Mouse (Mus musculus): ENCODE results near the gene Mtfr1l. TPM values are rescaled to one million over a fixed set of nuclear protein-coding genes. Genes with fewer than 3 reads are reported as not detected.
"Not testable (repeated sequence)": the region's sequence is repeated elsewhere in the genome, so short reads cannot be mapped to it uniquely, and the experiment has no call there.

Mtfr1l gene
- polyA plus RNA-seq, 1 experiment from 2014 or later = 111 TPM

DNA sequence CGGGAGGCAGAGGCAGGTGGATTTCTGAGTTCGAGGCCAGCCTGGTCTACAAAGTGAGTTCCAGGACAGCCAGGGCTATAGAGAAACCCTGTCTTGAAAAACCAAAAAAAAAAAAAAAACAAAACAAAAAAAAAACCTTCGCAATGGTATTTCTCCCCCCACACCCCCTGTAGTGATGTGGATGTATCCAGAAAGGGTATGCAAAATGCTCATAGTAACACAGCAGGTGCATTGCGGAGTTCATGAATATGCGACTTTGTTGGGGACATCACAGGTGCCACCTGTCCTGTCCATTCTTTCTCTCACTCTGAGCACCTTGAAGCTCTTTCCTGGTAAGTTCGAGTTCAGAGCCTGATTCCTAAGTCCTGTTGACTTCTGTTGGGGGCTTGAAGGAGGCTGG lies 41.0 kb downstream of the Mtfr1l start:
- H3K9ac ChIP-seq (ENCODE audit: low read length); H3K4me2 ChIP-seq (ENCODE audit: low read depth, low read length); H3K9me3 ChIP-seq (ENCODE audit: control insufficient read depth, low read length); H3K4me3 ChIP-seq (ENCODE audit: low read length); H3K27ac ChIP-seq (ENCODE audit: low read length); H3K36me3 ChIP-seq (ENCODE audit: control insufficient read depth, insufficient read depth, low read length); H3K27me3 ChIP-seq (ENCODE audit: control insufficient read depth, insufficient read depth, low read depth, low read length); ATAC-seq (ENCODE audit: low read depth): not testable (repeated sequence)
- peaks cover 25% of the 10 kb centered on the region for H3K4me1 ChIP-seq (replicated peaks; ENCODE audit: control insufficient read depth, insufficient read depth, low read length)
- WGBS = 93% methylated on average over 6 of the region's 6 CpGs

DNA sequence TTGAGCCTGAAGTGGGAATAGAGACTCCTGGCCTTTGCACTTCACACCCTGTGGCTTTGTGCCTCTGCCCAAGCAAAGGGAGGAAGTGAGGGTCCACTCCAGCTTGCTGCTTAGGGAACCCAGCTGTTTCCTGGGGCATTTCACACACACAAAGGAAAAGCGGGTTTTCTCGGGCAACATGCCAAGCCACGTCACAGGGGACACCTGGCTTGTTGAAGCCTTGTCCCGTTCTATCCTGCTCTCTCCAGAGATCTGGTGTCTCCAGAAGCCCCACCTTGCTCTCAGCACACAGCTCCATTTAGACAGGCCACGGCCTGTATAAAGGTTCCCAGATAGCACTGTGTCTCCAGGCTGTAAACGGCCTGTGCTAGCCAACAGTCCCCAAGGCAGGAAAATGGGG lies 43.5 kb downstream of the Mtfr1l start:
- no peak for ATAC-seq (ENCODE audit: low read depth)
- WGBS = 39% methylated on average over 6 of the region's 6 CpGs

DNA sequence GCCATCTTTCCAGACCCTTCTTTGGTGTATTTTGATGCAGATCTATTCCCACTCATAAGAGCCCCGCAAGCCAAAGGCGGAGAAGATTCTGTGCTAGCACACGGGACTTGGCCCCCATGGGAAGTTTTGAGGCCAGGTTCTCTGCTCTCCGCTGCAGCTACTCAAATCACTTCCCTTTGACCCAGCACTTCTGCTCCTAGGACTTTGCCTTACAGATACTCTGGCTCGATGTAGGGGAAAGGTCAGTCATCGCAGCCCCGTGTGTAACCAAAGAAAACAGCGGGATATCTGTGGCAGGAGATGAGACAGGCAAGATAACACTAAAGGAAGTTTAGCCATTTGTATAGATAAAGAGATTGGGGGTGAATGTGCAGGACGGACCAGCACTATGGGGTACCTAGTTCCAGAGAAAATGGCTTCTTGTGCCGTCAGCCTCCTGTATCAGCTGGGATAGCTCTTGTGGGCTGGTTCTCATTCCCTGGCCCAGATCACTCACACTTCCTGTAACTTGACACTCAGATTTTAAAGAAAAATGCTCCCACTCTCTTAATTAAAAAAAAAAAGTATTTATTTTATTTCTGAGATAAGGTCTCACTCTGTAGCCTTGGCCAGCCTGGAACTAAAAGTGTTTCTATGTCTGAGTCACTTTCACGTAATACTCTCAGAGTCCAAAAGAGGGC lies 45.1 kb downstream of the Mtfr1l start:
- Histone ChIP-seq H3K36me3 (ENCODE audit: control insufficient read depth, insufficient read depth, low read length) (no peaks in the 10 kb centered on the region), H3K4me3 (ENCODE audit: low read length) (no peak overlapping the region), H3K4me2 (ENCODE audit: low read depth, low read length) (no peak overlapping the region), H3K9me3 (ENCODE audit: control insufficient read depth, low read length) (no peaks in the 10 kb centered on the region), H3K4me1 (replicated peaks; ENCODE audit: control insufficient read depth, insufficient read depth, low read length) (peaks cover 9% of the 10 kb centered on the region), H3K27me3 (ENCODE audit: control insufficient read depth, insufficient read depth, low read depth, low read length) (no peaks in the 10 kb centered on the region), H3K27ac (ENCODE audit: low read length) (no peak overlapping the region), H3K9ac (ENCODE audit: low read length) (no peak overlapping the region)
- WGBS = 64% methylated on average over 11 of the region's 11 CpGs
- ATAC-seq (ENCODE audit: low read depth) = no peak

More for the DNA sequence above, 43.5 kb downstream of the Mtfr1l start:
- H3K9ac ChIP-seq (ENCODE audit: low read length) = no peak overlapping the region
- H3K4me1 ChIP-seq (replicated peaks; ENCODE audit: control insufficient read depth, insufficient read depth, low read length) = peaks cover 18% of the 10 kb centered on the region
- no peak overlapping the region for H3K27ac ChIP-seq (ENCODE audit: low read length)
- no peaks in the 10 kb centered on the region for H3K36me3 ChIP-seq (ENCODE audit: control insufficient read depth, insufficient read depth, low read length)
- H3K9me3 ChIP-seq (ENCODE audit: control insufficient read depth, low read length) = no peaks in the 10 kb centered on the region
- H3K4me3 ChIP-seq (ENCODE audit: low read length) = no peak overlapping the region
- H3K4me2 ChIP-seq (ENCODE audit: low read depth, low read length) = no peak overlapping the region
- no peaks in the 10 kb centered on the region for H3K27me3 ChIP-seq (ENCODE audit: control insufficient read depth, insufficient read depth, low read depth, low read length)

DNA sequence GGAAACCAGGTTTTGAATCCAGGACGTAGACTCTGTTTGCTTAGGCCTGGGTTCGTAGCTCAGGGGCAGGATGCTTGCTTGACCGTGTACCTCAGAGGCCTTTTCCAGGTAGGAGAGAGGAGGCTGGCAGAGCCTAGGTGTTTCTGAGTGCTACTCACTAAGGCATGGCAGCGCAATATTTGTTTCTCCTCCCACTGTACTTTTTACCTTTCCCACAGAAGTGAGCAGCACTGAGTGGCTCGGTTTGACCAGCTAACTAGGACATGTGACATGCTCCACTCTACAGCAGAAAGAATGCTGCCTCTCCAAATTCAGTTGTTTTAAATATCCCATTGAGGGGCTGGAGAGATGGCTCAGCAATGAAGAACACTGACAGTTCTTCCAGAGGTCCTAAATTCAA lies 47.0 kb downstream of the Mtfr1l start:
- Histone ChIP-seq H3K27ac (ENCODE audit: low read length) (no peak overlapping the region), H3K9ac (ENCODE audit: low read length) (no peak overlapping the region), H3K9me3 (ENCODE audit: control insufficient read depth, low read length) (no peaks in the 10 kb centered on the region), H3K4me2 (ENCODE audit: low read depth, low read length) (no peak overlapping the region), H3K27me3 (ENCODE audit: control insufficient read depth, insufficient read depth, low read depth, low read length) (no peaks in the 10 kb centered on the region), H3K36me3 (ENCODE audit: control insufficient read depth, insufficient read depth, low read length) (no peaks in the 10 kb centered on the region), H3K4me1 (replicated peaks; ENCODE audit: control insufficient read depth, insufficient read depth, low read length) (peaks cover 3% of the 10 kb centered on the region; the same call in 1 of the 2 replicates), H3K4me3 (ENCODE audit: low read length) (no peak overlapping the region)
- WGBS = 61% methylated on average over 5 of the region's 5 CpGs
- ATAC-seq (ENCODE audit: low read depth) = peak; percentile 72

DNA sequence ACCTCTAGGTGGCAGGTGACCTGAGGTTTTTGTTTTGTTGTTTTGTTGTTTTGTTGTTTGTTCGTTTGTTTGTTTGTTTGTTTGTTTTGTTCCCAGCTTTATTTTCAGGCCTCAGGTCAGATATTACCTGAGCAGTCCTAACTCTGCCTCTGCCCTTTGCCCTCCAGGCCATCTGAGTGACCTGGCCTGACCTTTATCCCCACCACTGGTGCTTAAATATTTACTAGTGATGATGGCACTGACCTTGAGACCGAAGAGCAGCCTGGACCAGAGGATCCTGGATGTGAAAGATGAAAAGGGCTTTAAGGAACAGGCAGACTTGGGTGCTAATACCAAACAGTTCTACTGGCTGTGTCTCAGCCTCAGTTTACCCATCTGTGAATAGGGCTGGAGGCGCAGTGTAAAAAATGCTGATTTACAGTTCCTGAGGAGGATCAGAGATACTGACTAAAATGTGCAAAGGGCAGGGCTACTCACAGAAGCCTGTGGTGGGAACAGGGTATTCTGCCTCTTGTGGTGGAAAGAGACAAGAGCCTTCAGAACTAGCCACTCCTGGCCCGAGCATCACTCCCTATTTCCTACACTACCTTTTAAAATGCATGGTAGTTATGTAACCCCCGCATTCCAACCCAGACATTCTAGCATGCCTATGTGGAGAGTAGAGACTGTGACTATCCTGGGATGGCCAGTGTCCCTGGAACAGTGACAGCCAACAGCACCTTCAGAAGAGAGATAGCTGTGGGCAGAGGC lies 49.9 kb downstream of the Mtfr1l start:
- Histone ChIP-seq H3K27me3 (ENCODE audit: control insufficient read depth, insufficient read depth, low read depth, low read length) (no peaks in the 10 kb centered on the region; the same call in 1 of the 2 replicates), H3K4me1 (replicated peaks; ENCODE audit: control insufficient read depth, insufficient read depth, low read length) (peaks cover 3% of the 10 kb centered on the region; the same call in 1 of the 2 replicates), H3K4me3 (ENCODE audit: low read length) (no peak overlapping the region), H3K4me2 (ENCODE audit: low read depth, low read length) (no peak overlapping the region), H3K27ac (ENCODE audit: low read length) (no peak overlapping the region), H3K9me3 (ENCODE audit: control insufficient read depth, low read length) (no peaks in the 10 kb centered on the region), H3K36me3 (ENCODE audit: control insufficient read depth, insufficient read depth, low read length) (no peaks in the 10 kb centered on the region), H3K9ac (ENCODE audit: low read length) (no peak overlapping the region)
- ATAC-seq (ENCODE audit: low read depth) = no peak
- WGBS = 76% methylated on average over 5 of the region's 5 CpGs

DNA sequence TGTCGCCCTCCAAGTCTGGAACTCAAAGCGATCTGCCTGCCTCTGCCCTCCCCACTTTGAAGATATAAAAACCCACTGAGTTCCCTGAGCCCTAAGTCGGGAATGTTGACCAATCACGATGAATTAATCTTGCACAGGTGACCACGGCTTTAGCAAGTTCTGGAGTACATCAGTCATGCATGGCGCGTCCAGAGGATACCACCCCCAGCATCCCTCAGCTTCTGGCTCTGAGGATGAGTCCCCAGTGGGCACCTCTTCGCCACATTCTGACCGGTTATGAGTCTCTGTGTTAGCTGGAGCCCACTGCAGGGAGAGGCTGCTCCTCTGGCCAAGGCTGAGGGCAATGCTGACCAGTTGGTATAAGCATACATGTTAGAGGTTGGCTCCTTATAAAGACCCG lies 51.0 kb downstream of the Mtfr1l start:
- Histone ChIP-seq H3K27ac (ENCODE audit: low read length) (no peak overlapping the region), H3K9ac (ENCODE audit: low read length) (no peak overlapping the region), H3K27me3 (ENCODE audit: control insufficient read depth, insufficient read depth, low read depth, low read length) (no peaks in the 10 kb centered on the region; the same call in 1 of the 2 replicates), H3K9me3 (ENCODE audit: control insufficient read depth, low read length) (no peaks in the 10 kb centered on the region), H3K36me3 (ENCODE audit: control insufficient read depth, insufficient read depth, low read length) (no peaks in the 10 kb centered on the region), H3K4me3 (ENCODE audit: low read length) (no peak overlapping the region), H3K4me2 (ENCODE audit: low read depth, low read length) (no peak overlapping the region), H3K4me1 (replicated peaks; ENCODE audit: control insufficient read depth, insufficient read depth, low read length) (peaks cover 3% of the 10 kb centered on the region; the same call in 1 of the 2 replicates)
- 76% methylated on average over 10 of the region's 10 CpGs for whole genome bisulfite sequencing
- no peak for ATAC-seq (ENCODE audit: low read depth)

DNA sequence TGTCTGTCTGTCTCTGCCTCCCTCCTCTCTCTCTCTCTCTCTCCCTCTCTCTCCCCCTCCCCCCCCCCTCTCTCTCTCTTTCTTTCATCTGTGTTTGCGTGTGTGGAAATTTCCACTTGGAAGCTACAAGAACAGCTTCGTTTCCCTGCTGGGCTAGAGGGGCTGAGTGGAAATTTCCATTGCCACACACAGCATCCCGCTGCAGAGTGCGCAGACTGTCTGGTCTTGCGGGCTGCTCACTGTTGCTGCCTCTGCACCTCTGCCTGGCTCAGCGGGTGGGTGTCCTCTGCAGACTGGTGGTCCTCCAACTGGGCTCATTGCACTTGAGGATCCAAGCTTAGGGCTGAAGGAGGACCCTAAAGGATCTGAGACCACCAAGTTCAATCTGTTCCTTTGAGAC lies 51.5 kb downstream of the Mtfr1l start:
- H3K27ac ChIP-seq (ENCODE audit: low read length) = no peak overlapping the region
- no peaks in the 10 kb centered on the region for H3K9me3 ChIP-seq (ENCODE audit: control insufficient read depth, low read length)
- no peaks in the 10 kb centered on the region; the same call in 1 of the 2 replicates for H3K27me3 ChIP-seq (ENCODE audit: control insufficient read depth, insufficient read depth, low read depth, low read length)
- ATAC-seq (ENCODE audit: low read depth) = no peak
- WGBS = 44% methylated on average over 6 of the region's 6 CpGs
- H3K9ac ChIP-seq (ENCODE audit: low read length) = no peak overlapping the region
- no peak overlapping the region for H3K4me3 ChIP-seq (ENCODE audit: low read length)
- H3K4me2 ChIP-seq (ENCODE audit: low read depth, low read length) = no peak overlapping the region
- H3K4me1 ChIP-seq (replicated peaks; ENCODE audit: control insufficient read depth, insufficient read depth, low read length) = peaks cover 3% of the 10 kb centered on the region; the same call in 1 of the 2 replicates
- H3K36me3 ChIP-seq (ENCODE audit: control insufficient read depth, insufficient read depth, low read length) = no peaks in the 10 kb centered on the region

DNA sequence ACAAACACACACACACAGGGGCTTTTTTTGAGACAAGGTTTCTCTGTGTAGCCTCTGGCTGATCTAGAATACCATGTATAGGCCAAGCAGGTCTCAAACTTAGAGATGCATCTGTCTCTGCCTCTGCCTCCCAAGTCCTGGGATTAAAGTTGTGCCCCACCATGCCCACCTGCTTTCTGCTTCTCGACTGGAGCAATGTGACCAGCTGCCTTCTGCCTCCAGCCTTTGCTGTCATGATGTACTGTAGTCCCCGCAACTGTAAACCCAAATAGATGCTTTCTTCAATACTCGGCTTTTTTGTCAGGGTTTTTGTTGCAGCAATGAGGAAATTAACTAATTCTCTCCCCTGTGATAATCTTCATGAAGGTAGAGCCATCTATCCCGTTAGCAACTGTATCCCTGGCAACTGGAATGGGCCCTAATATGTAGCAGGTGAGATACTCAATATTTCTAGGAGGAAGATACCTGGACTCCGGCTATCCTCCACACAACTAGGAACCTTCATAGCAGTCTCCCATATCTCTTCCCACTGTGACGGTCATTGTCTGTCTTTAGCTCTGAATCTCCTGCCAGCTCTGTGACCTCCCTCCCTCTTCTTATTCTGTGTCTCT lies 52.0 kb downstream of the Mtfr1l start:
- Histone ChIP-seq H3K4me1 (replicated peaks; ENCODE audit: control insufficient read depth, insufficient read depth, low read length) (peaks cover 3% of the 10 kb centered on the region; the same call in 1 of the 2 replicates), H3K9me3 (ENCODE audit: control insufficient read depth, low read length) (no peaks in the 10 kb centered on the region), H3K4me2 (ENCODE audit: low read depth, low read length) (no peak overlapping the region), H3K27me3 (ENCODE audit: control insufficient read depth, insufficient read depth, low read depth, low read length) (no peaks in the 10 kb centered on the region; the same call in 1 of the 2 replicates), H3K4me3 (ENCODE audit: low read length) (no peak overlapping the region), H3K36me3 (ENCODE audit: control insufficient read depth, insufficient read depth, low read length) (no peaks in the 10 kb centered on the region), H3K9ac (ENCODE audit: low read length) (no peak overlapping the region), H3K27ac (ENCODE audit: low read length) (no peak overlapping the region)
- WGBS = 61% methylated on average over 6 of the region's 6 CpGs
- no peak for ATAC-seq (ENCODE audit: low read depth)

DNA sequence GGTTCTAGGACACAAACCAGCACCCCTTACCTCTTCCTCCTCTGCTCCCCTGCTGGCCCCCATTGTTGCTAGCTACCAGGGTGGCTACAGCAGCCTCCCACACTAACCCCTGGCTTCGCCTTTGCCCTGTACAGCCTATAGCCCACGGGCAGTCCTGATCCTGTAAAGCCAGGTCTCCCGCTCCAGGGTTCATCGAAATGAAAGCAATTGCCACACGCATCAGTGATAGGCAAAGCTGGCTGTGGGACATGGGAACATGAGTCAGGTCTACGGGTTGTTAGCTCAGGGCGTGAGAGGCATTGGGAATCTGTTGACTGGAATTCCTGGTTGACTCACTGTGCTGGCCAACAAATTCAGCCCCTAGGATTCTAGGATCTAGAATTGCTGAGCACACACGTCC lies 52.7 kb downstream of the Mtfr1l start:
- H3K4me2 ChIP-seq (ENCODE audit: low read depth, low read length) = no peak overlapping the region
- no peak overlapping the region for H3K9ac ChIP-seq (ENCODE audit: low read length)
- H3K27me3 ChIP-seq (ENCODE audit: control insufficient read depth, insufficient read depth, low read depth, low read length) = no peaks in the 10 kb centered on the region; the same call in 1 of the 2 replicates
- no peaks in the 10 kb centered on the region for H3K9me3 ChIP-seq (ENCODE audit: control insufficient read depth, low read length)
- 0 out of 2 replicates have a peak, but pooled peaks cover 2% of the 10 kb centered on the region for H3K4me1 ChIP-seq (replicated peaks; ENCODE audit: control insufficient read depth, insufficient read depth, low read length)
- ATAC-seq (ENCODE audit: low read depth) = no peak
- 70% methylated on average over 8 of the region's 8 CpGs for WGBS
- no peak overlapping the region for H3K4me3 ChIP-seq (ENCODE audit: low read length)
- no peak overlapping the region for H3K27ac ChIP-seq (ENCODE audit: low read length)
- no peaks in the 10 kb centered on the region for H3K36me3 ChIP-seq (ENCODE audit: control insufficient read depth, insufficient read depth, low read length)
